Mouse (Mus musculus) embryonic fibroblast, embryonic 13.5 days (primary cell): ENCODE measurements around the gene Srarp. TPM values are rescaled to one million over a fixed set of nuclear protein-coding genes. Genes with fewer than 3 reads are reported as not detected.

Experiments used
- H3K27ac ChIP-seq: 2 replicates; pipeline ENCODE4 v1.5.1; 2012; ENCODE audit warnings: low read length, control low read depth, inconsistent platforms; ENCODE audit not compliant: insufficient read depth
- H3K4me1 ChIP-seq: 2 replicates; pipeline ENCODE4 v1.6.1; 2011; ENCODE audit warnings: low read length; ENCODE audit not compliant: control insufficient read depth, insufficient read depth
- H3K4me3 ChIP-seq: 2 replicates; pipeline ENCODE4 v1.5.1; 2011; ENCODE audit warnings: mild to moderate bottlenecking, control low read depth, low read length; ENCODE audit not compliant: insufficient read depth
- CTCF ChIP-seq: IDR thresholded peaks from 2 replicates; pipeline ENCODE4 v1.5.1; 2011; ENCODE audit warnings: mild to moderate bottlenecking, control low read depth, low read length, moderate library complexity, borderline replicate concordance; ENCODE audit not compliant: insufficient read depth
- POLR2A ChIP-seq: IDR thresholded peaks from 2 replicates; pipeline ENCODE4 v1.6.1; 2011; ENCODE audit warnings: low read depth, mild to moderate bottlenecking, control low read depth, low read length, moderate library complexity
- polyA plus RNA-seq: library from polyadenylated mRNA; stranded (reverse); fragments of >200 nt; gene quantifications from 2 replicates; pipeline ENCODE4 v1.2.4, GENCODE M21; 2011; ENCODE audit warnings: low read depth; ENCODE audit not compliant: missing spikeins, insufficient read length

The Srarp gene
- polyA plus RNA-seq, 1 experiment: not detected

- TF ChIP-seq POLR2A (no peak), CTCF (no peak)
- no peak overlapping the region for H3K27ac ChIP-seq
- H3K4me3 ChIP-seq: no peak overlapping the region
- no peaks in the 10 kb centered on the region for H3K4me1 ChIP-seq
These were observed 32.7 kb upstream of the Srarp start for GRCm38 (mm10) chr4:141468576-141468975.

- H3K4me1 ChIP-seq: no peaks in the 10 kb centered on the region
- no peak overlapping the region for H3K4me3 ChIP-seq
- TF ChIP-seq POLR2A (no peak), CTCF (no peak)
- no peak overlapping the region for H3K27ac ChIP-seq
These were observed 31.6 kb upstream of the Srarp start for GRCm38 (mm10) chr4:141467581-141467927.

GRCm38 (mm10) chr4:141466844-141467580, 31.1 kb upstream of the Srarp start:
- TF ChIP-seq CTCF (peak; percentile 29; the same call in 1 of the 2 replicates), POLR2A (no peak)
- Histone ChIP-seq H3K4me3 (no peak overlapping the region), H3K4me1 (no peaks in the 10 kb centered on the region), H3K27ac (no peak overlapping the region)

GRCm38 (mm10) chr4:141466289-141466795, 30.4 kb upstream of the Srarp start:
- no peak overlapping the region for H3K27ac ChIP-seq
- H3K4me3 ChIP-seq: no peak overlapping the region
- TF ChIP-seq POLR2A (no peak), CTCF (no peak)
- H3K4me1 ChIP-seq: no peaks in the 10 kb centered on the region

GRCm38 (mm10) chr4:141465512-141466288, 29.8 kb upstream of the Srarp start:
- no peak overlapping the region for H3K4me3 ChIP-seq
- no peaks in the 10 kb centered on the region for H3K4me1 ChIP-seq
- TF ChIP-seq CTCF (no peak), POLR2A (no peak)
- no peak overlapping the region for H3K27ac ChIP-seq

- Histone ChIP-seq H3K27ac (no peak overlapping the region), H3K4me3 (no peak overlapping the region), H3K4me1 (no peaks in the 10 kb centered on the region)
- no peak for TF ChIP-seq CTCF
- TF ChIP-seq POLR2A: no peak
These were observed 28.8 kb upstream of the Srarp start for GRCm38 (mm10) chr4:141464722-141465121.

- no peak for TF ChIP-seq POLR2A
- Histone ChIP-seq H3K27ac (no peak overlapping the region), H3K4me1 (no peaks in the 10 kb centered on the region), H3K4me3 (no peak overlapping the region)
These were observed 27.6 kb upstream of the Srarp start for GRCm38 (mm10) chr4:141463472-141463871.

GRCm38 (mm10) chr4:141461576-141461975, 25.7 kb upstream of the Srarp start:
- no peak overlapping the region for H3K4me3 ChIP-seq
- no peaks in the 10 kb centered on the region for H3K4me1 ChIP-seq
- no peak overlapping the region for H3K27ac ChIP-seq
- TF ChIP-seq POLR2A (no peak), CTCF (no peak)

- no peak overlapping the region for H3K4me3 ChIP-seq
- no peak overlapping the region for H3K27ac ChIP-seq
- TF ChIP-seq POLR2A (no peak), CTCF (no peak)
- no peaks in the 10 kb centered on the region for H3K4me1 ChIP-seq
These were observed 25.2 kb upstream of the Srarp start for GRCm38 (mm10) chr4:141461088-141461487.

- Histone ChIP-seq H3K4me3 (no peak overlapping the region), H3K4me1 (peaks cover under 1% of the 10 kb centered on the region; the same call in 1 of the 2 replicates), H3K27ac (no peak overlapping the region)
- no peak for TF ChIP-seq CTCF
- no peak for TF ChIP-seq POLR2A
These were observed 24.6 kb upstream of the Srarp start for GRCm38 (mm10) chr4:141460481-141460880.
